Mouse (Mus musculus) Patski (cell line): Measurements from ENCODE around the gene Sipa1l1. TPM values are rescaled to one million over a fixed set of nuclear protein-coding genes. Genes with fewer than 3 reads are reported as not detected.

ENCODE experiments used
- ATAC-seq: fragments of 100-300 bp; one replicate; pipeline ENCODE4 v1.8.0; 2021
- CTCF ChIA-PET: fragments of 350-600 bp; sonication (Branson Sonifier 250); formaldehyde crosslinking; loops from one replicate; lab custom pipeline; 2022; ENCODE audit warnings: inconsistent platforms; lab: Charles Lee
- POLR2A ChIA-PET: fragments of 350-600 bp; sonication (Branson Sonifier 250); formaldehyde crosslinking; loops from one replicate; lab custom pipeline; 2022; ENCODE audit warnings: antibody characterized with exemption, inconsistent platforms; lab: Charles Lee
- DNase-seq: peaks from one replicate; pipeline ENCODE4 v3.0.0-alpha.2; 2011; ENCODE audit warnings: low read depth, low spot score
- H3K27me3 ChIP-seq: fragments of 371-371 bp; one replicate; pipeline ENCODE4 v1.5.1; 2021
- CTCF ChIP-seq: fragments of 100-300 bp; IDR thresholded peaks from one replicate; pipeline ENCODE4 v1.5.1; 2021
- in situ Hi-C: fragments of 300-500 bp; cut with MboI; formaldehyde crosslinking; loops from 3 replicates; pipeline ENCODE4 v1.11.1; 2018; ENCODE audit warnings: low pct_unique_long_range_greater_than_20kb, mixed read lengths
- polyA plus RNA-seq: library from polyadenylated mRNA; unstranded; gene quantifications from one replicate; pipeline ENCODE4 v1.2.3, GENCODE M21; 2021

Sipa1l1 gene
- polyA plus RNA-seq, 1 experiment from 2014 or later, result 26.0 TPM

DNA sequence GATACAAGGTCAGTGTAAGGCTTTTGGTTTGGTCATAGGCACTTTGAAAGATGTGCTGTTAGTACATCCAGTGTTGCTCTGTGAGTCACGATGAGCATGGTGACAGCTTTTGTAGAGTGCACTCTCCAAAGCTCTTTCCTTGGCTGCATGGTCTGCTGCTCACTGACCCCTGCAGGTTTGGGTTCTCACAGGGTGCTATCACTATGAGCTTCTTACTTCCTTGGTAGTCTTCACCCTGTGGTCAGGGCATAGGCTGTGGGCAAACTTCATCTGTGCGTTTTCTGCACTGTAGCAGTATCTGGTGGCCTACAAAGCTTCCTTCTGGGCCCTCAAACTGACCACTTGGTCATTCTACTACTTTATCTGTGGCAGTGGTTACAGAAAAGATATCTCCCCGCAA is 144.0 kb downstream of the Sipa1l1 start:
- CTCF ChIA-PET, result interaction anchor here (1.5 kb wide), 1 partner anchor 19 kb away, joined by 3 read pairs; no protein-coding TSS in a partner anchor
- peak; percentile 46 for DNase-seq
- ATAC-seq, result peak; percentile 49
- POLR2A ChIA-PET, result no interaction called here
- in situ Hi-C loops, result loop anchor here (5.0 to 10.0 kb wide), 2 partner anchors 141 to 142 kb away; no protein-coding TSS in a partner anchor
- TF ChIP-seq CTCF, result no peak
- no peaks in the 10 kb centered on the region for H3K27me3 ChIP-seq

DNA sequence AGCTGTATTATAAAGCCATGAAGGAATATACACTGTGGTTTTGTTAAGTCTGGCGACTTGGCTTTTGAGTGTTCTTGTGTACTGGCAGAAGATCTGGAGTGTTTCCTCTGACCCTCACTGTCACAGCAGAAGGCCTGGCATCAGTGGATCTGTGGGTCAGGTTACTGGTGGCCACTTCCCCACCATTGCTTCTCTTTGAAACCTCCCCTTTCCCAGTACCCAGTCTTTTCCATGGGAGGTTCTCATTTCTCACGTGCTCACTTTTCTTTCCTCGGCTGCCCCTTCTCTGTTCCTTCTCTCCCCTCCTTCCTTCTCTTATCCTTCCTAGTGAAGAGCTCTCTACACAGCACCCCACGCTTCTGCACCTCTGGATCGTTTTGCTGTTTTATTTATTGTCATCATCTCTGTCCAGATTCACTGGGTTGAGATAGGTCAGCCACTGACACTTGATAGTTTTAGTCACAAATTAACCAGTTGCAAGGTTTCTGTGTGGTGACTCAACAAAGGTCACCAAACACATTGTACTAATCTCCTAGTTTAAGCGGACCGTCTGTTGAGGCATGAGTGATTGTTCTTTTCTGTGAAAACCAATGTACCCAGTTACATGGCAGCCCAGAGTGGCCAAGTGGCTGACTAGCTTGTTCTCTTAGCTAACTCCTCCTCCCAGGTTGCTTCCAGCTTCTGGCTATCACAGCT is 150.5 kb downstream of the Sipa1l1 start:
- DNase-seq, result no peak
- TF ChIP-seq CTCF, result no peak
- no peaks in the 10 kb centered on the region for H3K27me3 ChIP-seq
- no peak for ATAC-seq
- CTCF ChIA-PET, result no interaction called here
- POLR2A ChIA-PET, result no interaction called here
- in situ Hi-C loops, result loop anchor here (10.0 kb wide), 1 partner anchor 135 kb away; no protein-coding TSS in a partner anchor

DNA sequence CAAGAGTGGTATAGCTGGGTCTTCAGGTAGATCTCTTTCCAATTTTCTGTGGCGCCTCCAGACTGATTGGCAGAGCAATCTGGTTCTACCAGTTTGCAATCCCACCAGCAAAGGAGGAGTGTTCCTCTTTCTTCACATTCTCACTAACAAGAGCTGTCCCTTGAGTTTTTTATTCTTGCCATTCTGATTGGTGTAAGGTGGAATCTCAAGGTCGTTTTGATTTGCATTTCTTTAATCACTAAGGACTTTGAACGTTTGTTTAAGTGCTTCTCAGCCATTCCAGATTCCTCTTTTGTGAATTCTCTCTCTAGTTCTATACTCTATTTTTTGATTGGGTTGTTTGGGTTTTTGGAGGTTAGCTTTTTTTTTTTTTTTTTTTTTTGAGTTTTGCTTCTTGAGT is 151.1 kb downstream of the Sipa1l1 start:
- in situ Hi-C loops, result no loop called here
- H3K27me3 ChIP-seq, result no peaks in the 10 kb centered on the region
- DNase-seq, result no peak
- ATAC-seq, result no peak
- ChIA-PET CTCF (no interaction called here), POLR2A (no interaction called here)
- no peak for TF ChIP-seq CTCF

DNA sequence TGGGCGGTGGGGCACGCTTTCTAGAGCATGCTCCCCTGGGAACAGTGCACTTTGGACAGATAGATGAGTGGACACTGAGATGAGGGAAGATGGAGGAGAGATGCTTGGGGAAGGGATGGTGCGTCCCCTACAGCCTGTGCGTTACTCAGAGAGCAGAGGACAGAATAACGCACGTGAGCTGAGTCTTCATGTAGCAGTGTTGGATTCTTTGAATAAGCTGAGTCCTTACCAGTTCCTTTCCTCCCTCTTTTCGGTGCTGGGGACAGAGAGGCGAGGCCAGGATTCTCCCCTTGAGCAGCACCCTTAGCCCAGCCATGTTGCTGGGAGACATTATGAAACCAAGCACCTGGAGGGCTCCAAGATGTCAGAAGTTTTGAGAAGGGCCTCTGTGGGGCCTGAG is 152.3 kb downstream of the Sipa1l1 start:
- DNase-seq, result no peak
- no peak for TF ChIP-seq CTCF
- ChIA-PET POLR2A (no interaction called here), CTCF (no interaction called here)
- ATAC-seq, result no peak
- in situ Hi-C loops, result no loop called here
- H3K27me3 ChIP-seq, result no peaks in the 10 kb centered on the region

DNA sequence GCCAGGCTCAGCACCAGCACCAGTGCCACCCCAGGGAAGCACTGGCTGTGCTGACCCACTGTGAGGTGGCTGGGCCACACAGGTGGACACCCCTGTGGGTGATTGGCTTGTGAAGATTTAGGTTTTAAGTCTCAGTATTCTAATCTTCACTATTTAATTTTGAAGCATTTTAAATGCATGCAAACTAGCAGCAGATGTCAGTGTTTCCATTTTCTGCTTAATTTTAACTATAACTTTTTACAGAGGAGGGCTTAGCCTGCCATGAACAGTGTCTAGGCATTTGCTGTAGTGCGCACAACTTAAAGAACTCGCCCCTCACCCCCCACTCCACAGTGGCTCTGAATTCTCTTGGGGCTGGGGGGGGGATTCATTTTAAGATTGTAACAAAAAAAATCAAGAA is 152.7 kb downstream of the Sipa1l1 start:
- ATAC-seq, result no peak
- CTCF ChIA-PET, result no interaction called here

DNA sequence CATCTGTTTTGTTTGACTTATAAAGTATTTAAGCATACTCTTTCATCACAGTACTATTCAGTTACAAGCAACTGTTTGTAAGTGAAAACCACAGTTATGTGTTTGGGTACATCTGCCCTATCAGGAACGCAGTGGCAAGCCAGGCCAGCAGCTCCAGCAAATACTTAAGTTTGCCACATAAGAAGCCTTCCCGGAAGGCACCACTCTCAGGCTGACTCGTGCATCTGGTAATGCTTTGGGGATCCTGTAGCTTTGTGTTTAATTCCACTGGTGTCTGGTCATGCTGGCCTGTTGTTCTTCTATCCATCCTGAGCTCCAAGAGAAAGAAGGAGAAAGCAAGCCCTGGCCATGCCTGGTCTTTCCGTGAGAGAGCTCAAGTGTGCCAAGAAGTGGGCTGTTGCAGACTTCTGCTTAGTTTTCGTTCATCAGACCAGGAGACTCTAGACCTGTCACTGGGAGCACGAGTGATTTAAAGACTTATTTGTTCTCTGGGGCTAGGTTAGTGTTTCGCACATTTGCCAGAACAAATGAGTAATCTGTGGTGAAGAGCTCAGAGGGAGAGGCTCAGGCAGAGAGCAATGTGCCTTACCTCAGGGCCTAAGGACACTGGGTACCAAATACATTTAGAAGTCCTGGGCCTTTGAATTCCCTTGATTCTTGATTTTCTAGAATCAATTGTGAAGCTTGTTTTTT is 153.8 kb downstream of the Sipa1l1 start:
- POLR2A ChIA-PET, result interaction anchor here (0.5 to 1.2 kb wide), 2 partner anchors 75 to 107 kb away, joined by 3 to 5 read pairs; no protein-coding TSS in a partner anchor
- CTCF ChIA-PET, result interaction anchor here (0.9 to 1.0 kb wide), 2 partner anchors 11 to 150 kb away, joined by 3 read pairs; no protein-coding TSS in a partner anchor
- in situ Hi-C loops, result no loop called here
- DNase-seq (no peak), ATAC-seq (peak; percentile 47)
- TF ChIP-seq CTCF, result no peak
- H3K27me3 ChIP-seq, result no peaks in the 10 kb centered on the region

More for the DNA sequence above, 152.7 kb downstream of the Sipa1l1 start:
- DNase-seq, result no peak
- in situ Hi-C loops, result no loop called here
- POLR2A ChIA-PET, result no interaction called here
- no peak for TF ChIP-seq CTCF
- no peaks in the 10 kb centered on the region for H3K27me3 ChIP-seq

DNA sequence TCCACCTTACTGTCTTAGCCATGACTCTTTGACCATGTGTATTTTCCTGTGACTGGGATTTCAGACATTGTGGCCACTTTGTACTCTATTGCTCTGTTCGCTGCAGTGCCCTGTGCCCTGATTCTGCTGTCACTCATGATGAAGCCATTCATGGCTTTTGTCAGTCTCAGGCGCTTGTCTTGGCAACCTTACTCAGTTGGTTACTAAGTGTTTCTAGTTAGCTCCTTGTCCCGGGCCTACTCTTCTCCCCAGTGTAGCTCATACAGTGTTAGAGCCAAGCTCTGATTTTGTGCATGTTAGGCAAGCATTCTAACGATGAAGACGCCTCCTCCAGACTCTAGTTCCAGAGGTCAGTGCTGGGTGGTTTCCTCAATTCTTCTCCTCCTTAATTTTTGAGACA is 155.5 kb downstream of the Sipa1l1 start:
- ChIA-PET POLR2A (no interaction called here), CTCF (no interaction called here)
- in situ Hi-C loops, result no loop called here
- TF ChIP-seq CTCF, result no peak
- ATAC-seq (no peak), DNase-seq (no peak)
- H3K27me3 ChIP-seq, result no peaks in the 10 kb centered on the region

DNA sequence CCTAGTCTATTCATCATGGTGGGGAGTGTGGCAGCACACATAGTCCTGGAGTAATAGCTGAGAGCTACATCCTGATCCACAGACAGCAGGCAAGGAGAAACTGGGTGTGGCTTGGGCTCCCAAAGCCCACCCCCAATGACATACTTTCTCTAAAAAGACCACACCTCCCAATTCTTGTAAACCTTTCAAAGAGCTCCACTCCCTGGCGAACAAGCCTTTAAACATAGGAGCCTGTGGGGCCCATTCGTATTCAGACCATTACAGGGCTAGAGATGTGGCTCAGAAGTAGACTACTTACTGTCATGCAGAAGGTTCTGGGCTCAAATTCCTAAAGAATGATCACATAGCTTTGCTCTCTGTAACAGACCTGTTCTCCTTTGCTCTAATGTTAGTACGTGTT is 156.4 kb downstream of the Sipa1l1 start:
- TF ChIP-seq CTCF, result no peak
- POLR2A ChIA-PET, result no interaction called here
- DNase-seq, result no peak
- CTCF ChIA-PET, result interaction anchor here (1.5 kb wide), 1 partner anchor 10 kb away, joined by 4 read pairs; no protein-coding TSS in a partner anchor
- no peak for ATAC-seq
- in situ Hi-C loops, result no loop called here
- H3K27me3 ChIP-seq, result no peaks in the 10 kb centered on the region

DNA sequence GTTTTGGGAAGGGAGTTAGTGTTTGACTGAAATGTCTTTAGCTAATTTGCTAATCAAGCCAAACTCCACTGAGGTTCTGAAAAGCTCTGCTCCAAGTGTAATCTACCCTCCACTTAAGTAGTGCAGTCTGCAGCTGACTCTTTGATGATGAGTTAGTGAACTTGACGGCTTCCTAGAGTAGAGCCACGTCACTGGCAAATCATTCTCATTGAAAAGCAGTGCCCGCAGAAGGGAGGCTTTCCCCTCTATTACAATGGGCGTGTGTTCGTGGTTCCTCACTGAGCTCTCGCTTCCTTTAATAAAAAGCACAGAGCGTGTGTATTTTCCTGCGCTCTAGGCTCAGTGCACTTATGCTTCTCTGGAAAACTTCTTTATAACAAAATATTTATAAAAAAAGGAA is 157.3 kb downstream of the Sipa1l1 start:
- no peaks in the 10 kb centered on the region for H3K27me3 ChIP-seq
- ChIA-PET POLR2A (no interaction called here), CTCF (interaction anchor here (1.5 kb wide), 1 partner anchor 9 kb away, joined by 4 read pairs; no protein-coding TSS in a partner anchor)
- in situ Hi-C loops, result no loop called here
- no peak for DNase-seq
- no peak for TF ChIP-seq CTCF
- no peak for ATAC-seq

DNA sequence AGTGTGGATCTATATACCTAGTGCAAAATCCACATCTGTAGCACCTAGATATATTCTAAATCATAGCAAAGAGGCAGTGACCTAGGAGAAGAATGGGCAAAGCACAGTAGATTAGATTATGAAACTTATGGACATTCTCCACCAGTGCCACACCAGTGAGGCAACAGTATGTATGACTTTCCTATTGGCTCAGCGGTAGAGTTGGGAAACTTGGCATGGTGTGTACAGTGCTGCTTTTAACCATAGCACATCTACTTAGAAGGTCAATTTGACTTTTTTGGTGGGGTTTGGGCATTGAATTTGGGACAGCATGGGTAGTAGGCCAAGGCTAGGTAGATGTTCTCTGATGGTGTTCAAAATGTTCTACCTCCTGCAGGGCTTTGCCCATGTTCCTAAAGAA is 159.0 kb downstream of the Sipa1l1 start:
- DNase-seq (no peak), ATAC-seq (no peak)
- TF ChIP-seq CTCF, result no peak
- in situ Hi-C loops, result no loop called here
- POLR2A ChIA-PET, result no interaction called here
- CTCF ChIA-PET, result no interaction called here
- no peaks in the 10 kb centered on the region for H3K27me3 ChIP-seq
